Mouse (Mus musculus) ES-Bruce4 (cell line): ENCODE data around the gene Dync1h1. TPM values are rescaled to one million over a fixed set of nuclear protein-coding genes. Genes with fewer than 3 reads are reported as not detected.
"Not testable (repeated sequence)": the region's sequence is repeated elsewhere in the genome, so short reads cannot be mapped to it uniquely, and the experiment has no call there.

Experiments
- H3K27ac ChIP-seq: 2 replicates; pipeline ENCODE4 v1.5.1; 2012; ENCODE audit warnings: low read length, inconsistent platforms; ENCODE audit not compliant: insufficient read depth
- H3K27me3 ChIP-seq: 2 replicates; pipeline ENCODE4 v1.6.1; 2012; ENCODE audit warnings: mild to moderate bottlenecking, low read length, inconsistent platforms; ENCODE audit not compliant: control insufficient read depth, poor library complexity, insufficient read depth, severe bottlenecking
- H3K36me3 ChIP-seq: 2 replicates; pipeline ENCODE4 v1.6.1; 2012; ENCODE audit warnings: inconsistent platforms, mild to moderate bottlenecking, low read length, moderate library complexity; ENCODE audit not compliant: control insufficient read depth, poor library complexity, insufficient read depth, severe bottlenecking
- H3K4me1 ChIP-seq: one replicate; pipeline ENCODE4 v1.8.1; 2011; ENCODE audit warnings: low read length; ENCODE audit not compliant: control insufficient read depth, insufficient read depth
- H3K4me3 ChIP-seq: 2 replicates; pipeline ENCODE4 v1.5.1; 2011; ENCODE audit warnings: low read depth, mild to moderate bottlenecking, low read length
- H3K9ac ChIP-seq: 2 replicates; pipeline ENCODE4 v1.6.1; 2012; ENCODE audit warnings: low read depth, mild to moderate bottlenecking, inconsistent platforms; ENCODE audit not compliant: poor library complexity, severe bottlenecking
- H3K9me3 ChIP-seq: replicated peaks from 2 replicates; pipeline ENCODE4 v1.6.1; 2012; ENCODE audit warnings: mild to moderate bottlenecking, low read length, inconsistent platforms; ENCODE audit not compliant: control insufficient read depth, poor library complexity, insufficient read depth, severe bottlenecking
- CTCF ChIP-seq: IDR thresholded peaks from one replicate; pipeline ENCODE4 v1.8.1; 2011; ENCODE audit warnings: low read depth, low read length
- EP300 ChIP-seq: IDR thresholded peaks from 2 replicates; pipeline ENCODE4 v1.6.1; 2011; ENCODE audit warnings: low read depth, low read length; ENCODE audit not compliant: insufficient read depth
- POLR2A ChIP-seq: IDR thresholded peaks from one replicate; pipeline ENCODE4 v1.8.1; 2011; ENCODE audit warnings: low read length; ENCODE audit not compliant: insufficient read depth
- polyA plus RNA-seq: library from polyadenylated mRNA; stranded (reverse); fragments of >200 nt; gene quantifications from 2 replicates; pipeline ENCODE4 v1.2.4, GENCODE M21; 2011; ENCODE audit warnings: low read depth; ENCODE audit not compliant: missing spikeins, insufficient read depth, insufficient read length

Dync1h1 gene
- polyA plus RNA-seq, 1 experiment, result 145 TPM

DNA sequence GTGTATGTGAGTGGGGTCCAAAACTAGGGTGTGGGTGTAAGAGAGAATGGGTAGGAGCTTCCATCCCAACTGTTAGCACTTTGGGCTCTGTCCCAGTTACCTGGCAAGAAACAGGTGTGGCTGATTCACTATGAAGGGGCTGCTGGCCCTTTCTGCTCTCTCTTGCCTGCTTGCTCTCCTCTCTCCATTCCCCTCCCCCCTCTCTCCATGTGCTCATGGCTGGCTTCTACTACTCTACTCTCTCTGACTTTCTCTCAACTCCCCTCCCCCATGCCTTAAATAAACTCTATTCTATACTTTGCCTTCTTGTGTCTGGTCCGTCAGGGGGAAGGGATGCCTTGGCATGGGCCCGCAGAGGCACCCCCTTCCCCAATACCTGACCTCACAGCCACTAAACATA, 99.5 kb downstream of the Dync1h1 start:
- TF ChIP-seq CTCF (no peak), POLR2A (no peak), EP300 (0 out of 2 replicates have a peak, but pooled peaks have one; percentile 1)
- Histone ChIP-seq H3K9ac (peak overlapping the region; percentile 94), H3K9me3 (no peaks in the 10 kb centered on the region), H3K27ac (peak overlapping the region; percentile 93), H3K4me3 (peak overlapping the region; percentile 69), H3K36me3 (peaks cover under 1% of the 10 kb centered on the region; the same call in 1 of the 2 replicates), H3K4me1 (peaks cover 7% of the 10 kb centered on the region), H3K27me3 (no peaks in the 10 kb centered on the region)

DNA sequence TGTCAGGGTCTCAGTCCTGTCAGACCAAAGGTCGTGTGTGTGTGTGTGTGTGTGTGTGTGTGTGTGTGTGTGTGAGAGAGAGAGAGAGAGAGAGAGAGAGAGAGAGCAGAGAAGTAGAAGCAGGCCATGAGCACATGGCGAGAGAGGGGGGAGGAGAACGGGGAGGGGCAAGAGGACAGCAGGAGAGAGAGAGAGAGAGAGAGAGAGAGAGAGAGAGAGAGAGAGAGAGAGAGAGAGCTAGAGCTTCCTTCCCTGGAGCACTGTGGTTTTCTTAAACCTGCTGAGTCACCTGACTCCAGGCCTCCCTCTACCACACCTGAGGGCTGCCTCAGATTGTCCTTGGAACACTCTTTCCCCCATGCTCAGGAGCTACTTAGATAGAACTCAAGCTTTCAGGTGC, 100.1 kb downstream of the Dync1h1 start:
- H3K4me3 ChIP-seq, result peak overlapping the region; percentile 69
- H3K27ac ChIP-seq, result peak overlapping the region; percentile 93
- peak; percentile 19 for TF ChIP-seq POLR2A
- TF ChIP-seq EP300, result peak; percentile 79
- not testable (repeated sequence) for H3K27me3 ChIP-seq, H3K36me3 ChIP-seq, H3K9me3 ChIP-seq, H3K4me1 ChIP-seq
- peak overlapping the region; percentile 94 for H3K9ac ChIP-seq

DNA sequence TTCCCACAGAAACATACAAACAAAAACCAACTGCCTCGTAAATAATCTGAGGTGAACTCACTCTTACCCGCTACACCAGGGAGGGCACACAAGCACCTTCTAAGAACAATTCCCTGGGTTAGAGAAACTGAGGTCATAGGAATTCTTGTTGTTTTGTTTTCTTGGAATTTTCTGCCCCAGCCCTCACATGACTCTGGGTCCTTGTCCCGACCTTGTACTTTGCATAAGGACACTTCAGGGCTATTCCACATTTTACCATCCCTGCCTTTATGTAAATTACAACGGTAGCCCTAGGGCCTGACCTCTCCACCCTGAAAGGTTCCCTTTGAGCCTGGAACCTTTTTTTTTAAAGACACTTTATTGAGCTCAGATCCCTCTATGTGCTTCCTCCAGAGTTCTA, 101.3 kb downstream of the Dync1h1 start, which contains the start of gene Hsp90aa1:
TSS of gene Hsp90aa1 (minus strand) at position 173 of the 400 bp plus-strand sequence.
- Histone ChIP-seq H3K36me3 (no peaks in the 10 kb centered on the region), H3K9me3 (no peaks in the 10 kb centered on the region), H3K27me3 (no peaks in the 10 kb centered on the region), H3K4me3 (peak within 1 kb of the TSS; percentile 69), H3K27ac (peak within 1 kb of the TSS; percentile 93), H3K4me1 (peaks cover 7% of the 10 kb centered on the region), H3K9ac (peak within 1 kb of the TSS; percentile 94)
- TF ChIP-seq EP300 (peak; percentile 88), POLR2A (no peak)

DNA sequence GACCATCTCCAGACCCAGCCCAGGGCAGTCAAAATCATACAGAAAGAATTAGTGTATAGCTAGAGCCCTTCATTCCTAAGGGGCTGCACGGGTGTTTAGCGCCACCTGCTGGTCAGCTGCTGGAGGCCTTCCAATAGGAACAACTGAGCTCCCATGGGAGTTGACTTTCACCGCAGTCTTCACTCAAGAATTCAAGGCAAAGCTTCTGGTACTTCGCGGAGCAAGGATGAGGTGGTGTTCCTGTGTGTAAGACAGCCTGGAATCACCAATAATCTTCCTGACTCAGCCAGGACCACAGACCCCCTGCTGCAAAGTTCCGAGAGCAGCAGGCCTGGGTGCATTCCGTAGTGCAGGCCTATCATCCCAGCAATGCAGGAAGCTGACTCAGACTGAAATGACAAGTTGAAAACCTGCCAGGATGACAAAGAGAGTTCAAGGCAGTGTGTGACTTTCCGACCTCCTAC, 101.8 kb downstream of the Dync1h1 start:
- Histone ChIP-seq H3K4me1 (peaks cover 7% of the 10 kb centered on the region), H3K9me3 (no peaks in the 10 kb centered on the region), H3K4me3 (peak overlapping the region; percentile 40), H3K27ac (peak overlapping the region; percentile 93), H3K36me3 (no peaks in the 10 kb centered on the region), H3K9ac (peak overlapping the region; percentile 94), H3K27me3 (no peaks in the 10 kb centered on the region)
- TF ChIP-seq EP300 (peak; percentile 76), POLR2A (no peak), CTCF (peak; percentile 84)

DNA sequence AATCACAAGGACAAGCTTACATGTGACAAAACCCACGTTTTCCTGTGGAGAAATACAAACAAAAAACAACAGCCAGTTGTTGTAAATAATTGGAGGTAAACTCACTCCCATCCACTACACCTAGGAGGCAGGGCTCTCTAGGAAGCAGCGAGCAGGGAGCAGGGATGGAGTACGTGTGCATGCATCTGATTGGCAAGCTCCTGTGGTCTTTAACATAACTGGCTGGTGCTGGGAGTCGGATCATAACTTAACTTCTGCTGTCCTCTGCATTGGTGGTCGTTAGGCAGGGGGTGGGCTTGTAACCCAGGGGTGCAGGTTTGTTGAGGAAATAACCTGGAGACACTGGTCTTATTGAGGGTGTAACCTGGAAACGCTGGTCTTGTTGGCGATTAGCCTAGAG, 102.4 kb downstream of the Dync1h1 start:
- peaks cover 7% of the 10 kb centered on the region for H3K4me1 ChIP-seq
- TF ChIP-seq EP300 (no peak), POLR2A (no peak), CTCF (no peak)
- H3K4me3 ChIP-seq, result peak overlapping the region; percentile 40
- H3K36me3 ChIP-seq, result no peaks in the 10 kb centered on the region
- no peaks in the 10 kb centered on the region for H3K9me3 ChIP-seq
- H3K27me3 ChIP-seq, result no peaks in the 10 kb centered on the region
- peak overlapping the region; percentile 94 for H3K9ac ChIP-seq
- peak overlapping the region; percentile 93 for H3K27ac ChIP-seq

DNA sequence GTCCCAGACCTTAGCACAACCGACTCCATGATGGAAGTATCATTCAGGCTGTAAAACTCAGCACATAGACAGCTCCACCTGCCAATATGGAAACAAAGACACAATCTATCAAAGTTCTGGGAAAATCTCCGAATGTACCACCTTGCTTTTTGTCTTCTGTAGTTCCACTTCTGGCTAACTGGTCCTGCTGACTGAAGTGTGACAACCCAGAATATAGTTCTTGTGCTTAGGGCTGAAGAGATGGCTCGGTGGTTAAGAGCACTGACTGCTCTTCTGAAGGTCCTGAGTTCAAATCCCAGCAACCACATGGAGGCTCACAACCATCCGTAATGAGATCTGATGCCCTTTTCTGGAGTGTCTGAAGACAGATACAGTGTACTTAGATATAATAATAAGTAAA, 104.2 kb downstream of the Dync1h1 start:
- H3K27ac ChIP-seq, H3K4me3 ChIP-seq: not testable (repeated sequence)

More for the DNA sequence above, 104.2 kb downstream of the Dync1h1 start:
- not testable (repeated sequence) for H3K27me3 ChIP-seq, H3K4me1 ChIP-seq, H3K9ac ChIP-seq, H3K36me3 ChIP-seq, H3K9me3 ChIP-seq
